Mouse (Mus musculus) splenic B cell, adult 2 months (primary cell): ENCODE results near the gene Tmem136.

Source experiments
- DNase-seq: peaks from one replicate; pipeline ENCODE4 v3.0.0-alpha.2; 2011; ENCODE audit warnings: low read depth, low spot score
- H3K27me3 ChIP-seq: 2 replicates; pipeline ENCODE4 v1.6.1; 2012; ENCODE audit warnings: mild to moderate bottlenecking, low read length, moderate library complexity, mixed read lengths; ENCODE audit not compliant: control insufficient read depth, poor library complexity, insufficient read depth, severe bottlenecking
- H3K36me3 ChIP-seq: 2 replicates; pipeline ENCODE4 v1.6.1; 2012; ENCODE audit warnings: mild to moderate bottlenecking, low read length, moderate library complexity, mixed read lengths; ENCODE audit not compliant: control insufficient read depth, poor library complexity, insufficient read depth, severe bottlenecking

Tmem136 gene

DNA sequence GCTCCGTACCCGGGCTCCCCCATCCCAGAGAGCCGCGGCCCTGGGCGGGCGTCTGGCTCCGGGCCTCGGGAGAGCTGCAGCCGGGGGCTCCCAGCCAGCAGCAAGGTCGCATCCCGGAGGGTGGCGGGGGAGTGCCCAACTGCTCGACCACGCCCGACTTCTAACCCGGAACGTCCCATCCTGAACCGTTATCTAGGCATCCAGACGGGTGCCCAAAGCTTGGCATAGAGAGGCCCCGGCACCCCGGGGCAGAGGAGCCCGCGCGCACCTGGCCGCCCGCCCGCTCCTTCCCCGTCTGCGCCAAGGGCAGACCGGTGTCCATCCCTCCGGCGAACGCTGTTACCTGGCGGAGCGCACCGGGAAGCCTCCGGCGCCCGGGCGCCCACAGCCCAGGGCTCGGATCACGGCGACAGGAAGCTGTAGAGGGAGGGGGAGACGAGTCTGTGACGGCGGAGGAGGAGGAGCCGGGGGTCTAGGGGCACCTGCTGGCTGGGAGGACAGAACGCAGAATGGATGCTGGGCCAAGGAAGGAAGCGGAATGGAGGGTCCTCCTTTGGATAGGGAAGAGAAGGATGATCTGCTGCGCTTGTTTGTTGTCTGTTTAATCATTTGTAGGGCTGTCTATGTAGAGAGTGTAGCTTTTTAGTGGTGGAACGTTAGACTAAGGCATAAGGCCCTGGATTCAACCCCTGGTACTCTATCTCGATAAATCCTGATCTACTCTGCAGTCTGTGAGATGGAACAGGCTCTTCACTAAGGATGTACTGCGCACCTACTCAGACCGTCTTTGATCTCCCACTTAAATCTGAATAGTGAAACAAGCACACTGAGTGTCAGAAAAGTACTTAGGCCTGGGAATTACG is at the start of gene Tmem136:
Gene Tmem136 (minus strand): TSS at position 437 of the 863 bp plus-strand sequence.
- no peak for DNase-seq
- H3K27me3 ChIP-seq, result no peaks in the 10 kb centered on the region
- no peaks in the 10 kb centered on the region for H3K36me3 ChIP-seq

DNA sequence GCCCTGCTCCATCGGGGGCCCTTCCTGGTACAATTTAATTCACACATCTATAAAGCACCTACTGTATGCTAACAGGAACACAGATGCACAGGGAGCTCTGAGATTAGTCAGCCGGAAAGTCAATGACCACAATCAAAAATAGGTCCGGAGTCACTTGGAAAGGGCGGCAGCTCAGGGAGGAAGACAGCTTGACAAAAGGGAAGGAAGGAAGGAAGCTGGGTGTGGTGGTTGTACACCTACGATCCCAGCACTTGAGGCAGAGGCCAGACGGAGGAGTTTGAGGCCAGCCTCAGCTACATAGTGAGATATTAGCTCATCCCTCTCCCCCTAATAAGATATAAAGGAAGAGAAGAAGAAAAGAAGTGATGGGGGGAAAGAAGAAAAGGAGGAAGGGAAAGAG is 39.6 kb upstream of the Tmem136 start:
- no peaks in the 10 kb centered on the region for H3K36me3 ChIP-seq

DNA sequence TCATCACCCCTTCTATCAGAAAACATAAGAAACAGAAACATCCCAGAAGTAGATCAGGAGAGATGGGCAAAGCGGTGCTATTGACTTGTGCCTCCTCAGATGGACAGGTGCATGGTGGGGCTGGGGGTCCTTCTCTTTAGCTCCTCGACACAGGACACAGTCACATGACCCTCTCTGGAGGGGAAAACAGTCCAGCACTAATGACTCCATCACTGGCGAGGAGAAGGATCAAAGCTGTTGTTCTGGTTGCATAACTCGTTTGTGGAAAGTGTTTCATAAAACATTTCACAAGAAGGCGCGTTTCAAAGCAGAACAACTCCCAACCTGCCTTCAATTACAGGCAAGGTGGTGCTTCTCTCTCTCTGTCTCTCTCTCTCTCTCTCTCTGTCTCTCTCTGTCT is 35.4 kb upstream of the Tmem136 start:
- H3K36me3 ChIP-seq, result no peaks in the 10 kb centered on the region
- no peaks in the 10 kb centered on the region for H3K27me3 ChIP-seq
- no peak for DNase-seq

More for the DNA sequence above, 39.6 kb upstream of the Tmem136 start:
- DNase-seq, result no peak
- H3K27me3 ChIP-seq, result no peaks in the 10 kb centered on the region

DNA sequence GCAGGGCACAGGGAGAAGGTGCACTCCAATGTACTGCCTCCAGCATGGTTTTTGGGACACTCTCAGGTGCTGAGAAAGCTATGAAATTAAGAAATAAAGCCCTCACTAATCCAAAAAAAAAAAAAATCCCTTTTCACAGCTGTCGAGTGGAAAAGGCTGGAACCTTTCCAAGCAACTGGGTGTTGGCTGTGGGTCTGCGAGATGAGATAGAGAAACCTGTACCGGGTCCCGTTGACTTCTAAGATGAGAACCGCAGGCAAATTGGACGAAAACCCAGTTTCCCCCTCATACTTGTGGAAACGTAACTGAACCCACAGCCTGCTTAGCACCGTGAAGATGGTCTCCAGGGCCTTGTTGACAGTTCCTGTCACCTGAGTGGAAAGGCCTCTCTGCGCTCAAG is 34.6 kb upstream of the Tmem136 start:
- Histone ChIP-seq H3K36me3 (no peaks in the 10 kb centered on the region), H3K27me3 (no peaks in the 10 kb centered on the region)
- no peak for DNase-seq

DNA sequence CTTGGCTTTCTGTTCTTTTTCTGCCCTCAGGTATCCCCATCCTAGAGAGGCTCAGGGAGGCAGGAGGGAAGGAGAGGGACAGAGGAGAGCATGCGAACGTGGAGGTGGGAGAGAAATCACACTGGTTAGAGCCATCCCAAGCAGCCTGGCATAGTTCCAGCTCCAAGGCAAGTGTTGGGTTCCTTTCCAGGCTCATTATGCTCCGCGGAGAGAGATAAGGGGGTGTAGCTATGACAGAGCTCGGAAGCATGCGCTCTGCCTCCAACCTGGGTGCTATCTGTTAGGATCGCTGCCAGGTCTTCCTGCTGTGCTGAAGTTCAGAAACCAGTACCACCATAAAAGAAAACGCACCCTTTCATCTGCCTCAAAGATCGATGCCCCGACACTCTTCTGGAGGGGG is 33.7 kb upstream of the Tmem136 start:
- no peak for DNase-seq

DNA sequence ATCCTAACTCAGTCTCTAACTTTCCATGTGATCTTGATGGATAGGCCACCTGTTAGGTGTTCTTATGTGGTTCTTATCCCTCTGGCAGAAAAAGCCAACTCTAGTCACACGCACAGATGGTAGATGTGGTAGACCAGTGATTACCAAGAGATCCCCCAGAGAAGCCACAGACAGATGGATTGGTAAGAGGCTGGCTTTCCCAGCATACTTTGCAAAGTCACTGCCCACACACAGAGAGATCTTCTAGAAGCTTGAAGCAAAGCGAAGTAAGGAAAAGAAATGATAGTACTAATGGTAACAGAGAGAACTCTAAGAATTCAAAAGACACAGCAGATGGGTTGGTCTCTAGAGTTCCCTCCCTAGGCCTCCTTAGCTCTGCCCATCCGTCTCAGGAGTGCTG is 33.1 kb upstream of the Tmem136 start:
- no peak for DNase-seq
- no peaks in the 10 kb centered on the region for H3K36me3 ChIP-seq
- H3K27me3 ChIP-seq, result no peaks in the 10 kb centered on the region

More for the DNA sequence above, 33.7 kb upstream of the Tmem136 start:
- no peaks in the 10 kb centered on the region for H3K27me3 ChIP-seq
- no peaks in the 10 kb centered on the region for H3K36me3 ChIP-seq

DNA sequence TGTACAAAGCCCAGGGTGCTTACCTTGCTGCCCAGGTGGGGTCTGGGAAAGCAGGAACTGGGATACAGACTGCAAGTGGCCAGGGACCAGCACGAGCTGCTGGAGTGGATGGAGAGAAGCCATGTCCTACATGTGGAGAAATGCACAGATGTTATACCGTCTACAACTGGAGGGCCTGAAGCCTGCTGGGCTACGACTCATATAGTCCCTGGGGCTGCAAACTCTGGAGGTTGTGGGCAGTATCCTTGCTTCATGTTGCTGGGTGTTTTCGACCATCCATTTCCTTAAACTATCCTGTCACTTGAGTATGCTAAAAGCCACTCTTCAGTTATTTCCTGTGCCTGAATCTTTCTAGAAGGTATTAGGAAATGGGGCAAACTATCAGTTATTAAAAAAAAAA is 28.8 kb upstream of the Tmem136 start:
- DNase-seq, result no peak
- H3K27me3 ChIP-seq, result no peaks in the 10 kb centered on the region
- no peaks in the 10 kb centered on the region for H3K36me3 ChIP-seq

DNA sequence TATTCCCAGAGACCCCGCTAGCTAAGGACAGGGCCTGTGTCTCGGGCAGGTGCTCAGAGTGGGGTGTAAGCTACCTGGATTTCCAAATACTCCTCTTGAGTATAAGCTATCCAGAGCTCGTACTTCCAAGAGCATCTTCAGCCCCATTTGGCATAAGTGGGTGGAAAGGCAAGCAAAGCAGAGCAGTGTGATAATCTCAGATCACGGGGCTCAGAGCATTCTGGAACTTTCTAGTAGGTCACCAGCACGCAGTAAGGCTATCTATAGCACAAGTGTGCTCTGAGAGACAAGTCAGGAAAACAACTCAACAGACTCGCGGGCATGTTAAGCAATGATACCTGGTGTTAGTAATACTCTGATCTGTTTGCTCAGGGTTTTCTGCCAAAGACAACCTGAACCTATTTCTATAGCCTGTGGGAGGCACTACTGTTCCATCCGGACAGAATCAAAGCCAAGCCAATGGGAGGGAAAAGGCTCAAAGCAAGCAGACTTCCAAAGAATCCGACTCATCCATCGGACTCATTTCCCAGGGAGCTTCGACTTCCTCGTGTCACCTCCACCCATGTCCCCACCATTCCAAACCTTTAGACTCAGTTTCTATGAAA is 27.9 kb upstream of the Tmem136 start:
- Histone ChIP-seq H3K36me3 (no peaks in the 10 kb centered on the region), H3K27me3 (no peaks in the 10 kb centered on the region)
- DNase-seq, result no peak

DNA sequence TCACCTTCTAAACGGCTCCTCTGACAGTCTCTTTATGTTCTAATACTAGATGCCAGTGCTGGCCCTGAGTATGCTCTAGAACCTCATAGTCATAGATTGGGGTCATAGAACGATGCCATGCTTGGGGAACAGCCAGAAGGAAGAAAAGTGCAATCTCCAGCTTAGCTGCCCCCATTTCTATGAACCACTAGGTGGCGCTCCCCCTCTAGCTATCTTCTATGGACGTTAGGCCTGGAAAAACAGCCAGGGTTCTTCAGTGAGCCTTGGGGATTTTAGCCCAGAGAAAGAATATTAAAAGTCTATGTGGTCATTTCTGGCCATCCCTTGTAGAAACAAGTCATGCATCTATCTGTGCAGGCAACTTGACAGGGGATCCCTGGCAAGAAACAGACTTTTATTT is 25.5 kb upstream of the Tmem136 start:
- DNase-seq, result peak; percentile 53
- H3K36me3 ChIP-seq, result no peaks in the 10 kb centered on the region
- no peaks in the 10 kb centered on the region for H3K27me3 ChIP-seq

DNA sequence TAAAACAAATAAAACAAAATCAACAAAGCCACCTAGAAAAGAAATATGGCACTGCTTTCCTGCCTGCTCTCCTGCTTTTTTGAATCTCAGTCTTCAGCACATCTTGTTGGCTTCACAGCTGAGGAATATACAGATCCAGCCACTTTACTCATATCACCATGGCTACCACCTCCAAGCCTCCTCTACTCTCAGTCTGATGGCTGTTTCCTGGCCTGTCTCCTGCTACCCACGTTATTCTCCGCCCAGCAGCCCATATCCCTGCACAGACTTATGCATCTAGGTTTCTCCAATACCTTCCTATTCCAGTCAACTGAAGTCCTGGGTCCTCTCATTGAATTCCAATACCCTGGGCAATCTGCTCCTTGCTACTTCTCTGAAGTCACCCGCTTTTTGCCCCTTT is 17.2 kb upstream of the Tmem136 start:
- DNase-seq, result no peak
- Histone ChIP-seq H3K36me3 (no peaks in the 10 kb centered on the region), H3K27me3 (no peaks in the 10 kb centered on the region)

DNA sequence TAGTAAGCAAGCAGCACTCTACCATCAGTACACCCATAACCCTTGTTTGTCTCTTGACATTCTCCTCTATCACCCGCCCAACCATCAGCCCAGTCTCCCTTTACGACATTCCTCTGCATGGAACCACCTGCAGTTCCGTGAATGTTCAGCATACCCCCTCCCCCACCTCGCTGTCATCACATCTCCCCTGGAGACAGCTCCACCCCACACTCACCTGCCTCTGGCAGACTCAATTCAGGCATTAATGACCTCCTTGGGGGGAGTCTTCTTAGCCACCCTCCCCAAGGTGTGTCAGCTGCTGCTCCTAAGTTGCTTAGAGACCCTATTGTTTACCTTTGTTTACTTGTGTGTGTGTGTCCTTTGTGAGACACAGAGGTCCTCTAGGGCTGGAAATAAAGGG is 16.0 kb upstream of the Tmem136 start:
- no peak for DNase-seq
- Histone ChIP-seq H3K36me3 (no peaks in the 10 kb centered on the region), H3K27me3 (no peaks in the 10 kb centered on the region)

DNA sequence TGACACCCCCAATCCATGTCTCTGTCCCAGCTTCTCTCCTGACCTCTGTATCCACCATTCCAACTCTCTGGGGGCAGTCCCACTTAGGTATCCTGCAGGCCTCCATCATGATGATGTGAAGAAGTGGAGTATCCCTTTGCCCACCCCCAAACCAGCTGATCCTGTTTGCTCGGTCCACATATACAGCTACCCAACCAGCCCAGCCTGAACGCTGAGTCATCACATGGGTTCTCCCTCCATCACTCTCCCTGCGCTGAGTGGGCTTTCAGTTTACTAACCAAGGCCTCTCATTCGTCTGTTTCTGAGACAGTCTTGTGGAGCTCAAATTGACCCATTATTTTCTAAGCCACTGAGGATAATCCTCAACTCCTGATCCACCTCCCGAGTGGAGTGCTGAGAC is 15.6 kb upstream of the Tmem136 start:
- no peaks in the 10 kb centered on the region for H3K27me3 ChIP-seq
- DNase-seq, result no peak

DNA sequence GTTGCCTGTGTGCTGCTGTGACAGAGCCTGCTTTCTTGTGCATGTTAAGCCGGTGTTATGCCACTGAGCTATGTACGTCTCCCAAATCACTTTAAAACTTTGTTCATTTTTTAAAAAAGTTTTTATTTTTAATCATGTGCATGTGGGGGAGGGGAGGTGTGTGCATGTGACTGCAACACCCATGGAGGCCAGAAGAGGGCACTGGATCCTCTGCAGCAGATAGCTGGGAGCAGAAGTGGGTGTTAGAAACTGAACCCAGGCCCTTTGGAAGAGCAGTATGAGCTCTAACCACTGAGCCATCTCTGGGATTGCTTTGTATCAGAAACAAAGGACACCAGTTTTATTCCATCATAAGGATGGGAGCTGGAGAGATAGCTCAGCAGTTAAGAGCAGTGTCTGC is 14.3 kb upstream of the Tmem136 start:
- DNase-seq, result no peak
- Histone ChIP-seq H3K27me3 (no peaks in the 10 kb centered on the region), H3K36me3 (no peaks in the 10 kb centered on the region)

More for the DNA sequence above, 15.6 kb upstream of the Tmem136 start:
- H3K36me3 ChIP-seq, result no peaks in the 10 kb centered on the region

DNA sequence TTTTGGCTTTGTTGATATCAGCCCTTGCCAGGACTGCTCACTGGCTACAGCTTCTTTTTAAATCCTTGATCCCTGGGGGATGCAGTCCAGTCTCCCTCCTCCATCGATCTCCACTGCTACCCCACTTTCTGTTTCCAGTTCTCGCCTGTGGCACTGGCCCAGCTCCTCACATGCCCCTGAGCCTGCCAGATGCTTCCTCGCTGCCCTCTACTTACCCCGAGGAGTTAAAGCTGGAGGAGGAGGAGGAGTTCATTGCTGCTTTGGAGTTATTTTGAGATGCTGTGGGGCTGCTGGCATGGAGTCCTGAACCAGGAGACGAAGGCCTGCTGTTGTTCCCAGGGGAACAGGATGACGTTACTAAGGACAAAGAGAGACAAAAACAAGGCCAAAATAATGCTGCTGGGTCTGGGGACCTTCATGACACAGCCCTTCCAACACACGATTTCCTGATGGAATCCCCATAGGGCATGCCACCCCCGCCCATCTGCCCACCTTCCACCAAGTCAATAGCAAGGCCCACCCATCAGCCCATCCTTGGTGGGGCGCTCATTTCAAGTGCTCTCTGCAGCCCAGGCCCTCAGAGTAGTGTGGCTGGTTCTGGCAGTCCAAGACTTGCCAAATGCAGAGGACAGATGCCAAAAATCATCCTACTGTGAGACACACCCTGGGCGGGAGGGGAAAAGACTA is 10.9 kb upstream of the Tmem136 start:
- H3K36me3 ChIP-seq, result no peaks in the 10 kb centered on the region
- no peak for DNase-seq
- no peaks in the 10 kb centered on the region for H3K27me3 ChIP-seq

DNA sequence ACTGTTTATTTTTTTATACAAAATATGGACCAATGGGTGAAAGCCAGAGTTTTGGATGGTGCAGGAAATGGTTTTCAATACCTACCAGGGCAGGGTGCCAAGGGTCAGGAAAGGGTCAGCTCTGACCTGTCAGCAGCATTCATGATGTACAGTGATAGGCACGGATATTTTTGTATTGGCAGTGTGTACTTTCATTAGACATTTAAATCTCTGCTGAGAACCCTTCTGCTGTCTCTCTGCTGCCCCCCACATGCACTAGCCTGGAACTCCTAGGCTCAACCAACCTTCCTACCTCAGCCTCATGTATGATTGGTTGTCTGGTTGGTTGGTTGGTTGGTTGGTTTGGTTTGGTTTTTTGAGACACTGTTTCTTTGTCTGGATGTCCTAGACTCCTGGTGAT is 6.0 kb upstream of the Tmem136 start:
- no peak for DNase-seq
- no peaks in the 10 kb centered on the region for H3K27me3 ChIP-seq
- H3K36me3 ChIP-seq, result no peaks in the 10 kb centered on the region
